Mouse (Mus musculus): ENCODE results near the gene Grid1. TPM values are rescaled to one million over a fixed set of nuclear protein-coding genes. Genes with fewer than 3 reads are reported as not detected.

The Grid1 gene
- polyA plus RNA-seq (2014; fragmentation: Nextera tagmentation; extraction: Ambion mirVana) = 1.1 and 1.9 TPM in 2 replicates

DNA sequence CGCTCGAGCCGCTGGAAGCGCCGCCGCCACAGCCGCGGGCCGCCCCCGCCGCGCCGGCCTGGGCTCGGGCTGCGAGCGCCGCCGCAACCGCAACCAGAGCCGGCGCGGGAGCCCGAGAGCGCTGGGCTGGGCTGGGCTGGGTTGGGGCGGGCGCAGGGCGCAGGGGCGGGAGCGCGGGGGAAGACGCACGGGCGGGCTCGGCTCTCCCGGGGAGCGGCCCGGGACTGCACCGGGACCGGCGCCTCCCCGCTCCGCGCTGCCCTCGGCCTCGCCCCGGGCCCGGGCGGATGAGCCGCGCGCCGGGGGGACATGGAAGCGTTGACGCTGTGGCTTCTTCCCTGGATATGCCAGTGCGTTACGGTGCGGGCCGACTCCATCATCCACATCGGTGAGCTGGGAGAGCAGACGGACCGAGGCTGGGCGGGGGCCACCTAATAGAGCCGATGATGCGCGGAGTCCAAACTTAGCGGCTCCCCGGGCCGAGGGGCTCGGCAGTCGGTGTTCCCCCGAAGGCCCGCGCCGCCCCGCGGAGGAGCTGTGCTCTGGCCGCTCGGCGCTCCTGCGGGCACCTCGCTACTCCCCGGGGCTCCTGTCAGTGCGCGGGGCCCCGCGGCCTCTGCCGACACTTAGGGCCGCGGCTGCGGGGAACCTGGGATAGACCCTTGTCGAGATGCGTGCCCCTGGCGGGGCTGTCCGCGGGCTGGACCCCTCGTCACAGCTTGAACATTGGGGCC, at the start of gene Grid1:
Gene Grid1 (plus strand): TSS at position 190 of the 734 bp plus-strand sequence.
- H3K4me2 ChIP-seq (ENCODE audit: low read length) = peak within 1 kb of the TSS; percentile 90
- ATAC-seq (peak; percentile 74), DNase-seq (ENCODE audit: low spot score) (peak; percentile 55)
- H3K36me3 ChIP-seq (ENCODE audit: control insufficient read depth, insufficient read depth, low read length) = no peaks in the 10 kb centered on the region
- peak within 1 kb of the TSS; percentile 59 for H3K4me3 ChIP-seq (ENCODE audit: low read depth, low read length)
- H3K9ac ChIP-seq (ENCODE audit: low read length) = peak within 1 kb of the TSS; percentile 71
- under 1% methylated on average over 53 of the region's 96 CpGs for WGBS
- no peaks in the 10 kb centered on the region for H3K9me3 ChIP-seq (replicated peaks; ENCODE audit: control insufficient read depth, low read length)
- peak within 1 kb of the TSS; percentile 66 for H3K27ac ChIP-seq (ENCODE audit: low read depth, low read length)
- peaks cover 10% of the 10 kb centered on the region; the same call in 1 of the 2 replicates for H3K4me1 ChIP-seq (ENCODE audit: control insufficient read depth, insufficient read depth, low read length)
- peaks cover 58% of the 10 kb centered on the region for H3K27me3 ChIP-seq (replicated peaks; ENCODE audit: control insufficient read depth, insufficient read depth, low read length)

GRCm38 (mm10) chr14:34770467-34770866, 49.4 kb upstream of the Grid1 start:
- DNase-seq (ENCODE audit: low spot score) = no peak
- no peak overlapping the region for H3K4me3 ChIP-seq (ENCODE audit: low read depth, low read length)
- ATAC-seq = no peak
- H3K36me3 ChIP-seq (ENCODE audit: control insufficient read depth, insufficient read depth, low read length) = no peaks in the 10 kb centered on the region
- H3K4me2 ChIP-seq (ENCODE audit: low read length) = no peak overlapping the region
- no peak overlapping the region for H3K27ac ChIP-seq (ENCODE audit: low read depth, low read length)
- 93% methylated on average over 6 of the region's 6 CpGs for WGBS
- H3K27me3 ChIP-seq (replicated peaks; ENCODE audit: control insufficient read depth, insufficient read depth, low read length) = no peaks in the 10 kb centered on the region
- no peaks in the 10 kb centered on the region for H3K9me3 ChIP-seq (replicated peaks; ENCODE audit: control insufficient read depth, low read length)
- no peaks in the 10 kb centered on the region; the same call in 1 of the 2 replicates for H3K4me1 ChIP-seq (ENCODE audit: control insufficient read depth, insufficient read depth, low read length)
- H3K9ac ChIP-seq (ENCODE audit: low read length) = no peak overlapping the region

DNA sequence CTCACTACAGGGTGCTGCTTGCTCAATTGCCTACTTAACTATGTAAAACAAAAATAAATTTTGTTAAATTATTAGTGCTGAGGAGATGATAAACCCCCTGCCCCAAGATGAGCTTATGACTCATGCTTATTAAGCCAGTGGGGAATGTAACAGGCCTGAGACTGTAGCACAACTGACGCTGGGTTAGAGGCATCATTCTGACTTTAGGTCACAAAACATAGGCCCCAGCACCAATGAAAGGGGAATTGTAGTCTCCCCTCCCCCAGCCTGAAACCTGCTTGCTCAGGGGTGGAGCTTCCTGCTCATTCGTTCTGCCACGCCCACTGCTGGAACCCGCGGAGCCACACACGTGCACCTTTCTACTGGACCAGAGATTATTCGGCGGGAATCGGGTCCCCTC, 48.3 kb upstream of the Grid1 start:
- Histone ChIP-seq H3K4me3 (ENCODE audit: low read depth, low read length) (no peak overlapping the region), H3K9me3 (replicated peaks; ENCODE audit: control insufficient read depth, low read length) (no peaks in the 10 kb centered on the region), H3K4me2 (ENCODE audit: low read length) (no peak overlapping the region), H3K36me3 (ENCODE audit: control insufficient read depth, insufficient read depth, low read length) (no peaks in the 10 kb centered on the region), H3K27me3 (replicated peaks; ENCODE audit: control insufficient read depth, insufficient read depth, low read length) (no peaks in the 10 kb centered on the region), H3K9ac (ENCODE audit: low read length) (no peak overlapping the region), H3K4me1 (ENCODE audit: control insufficient read depth, insufficient read depth, low read length) (no peaks in the 10 kb centered on the region; the same call in 1 of the 2 replicates), H3K27ac (ENCODE audit: low read depth, low read length) (no peak overlapping the region)
- ATAC-seq (no peak), DNase-seq (ENCODE audit: low spot score) (no peak)
- WGBS = 27% methylated on average over 9 of the region's 9 CpGs

DNA sequence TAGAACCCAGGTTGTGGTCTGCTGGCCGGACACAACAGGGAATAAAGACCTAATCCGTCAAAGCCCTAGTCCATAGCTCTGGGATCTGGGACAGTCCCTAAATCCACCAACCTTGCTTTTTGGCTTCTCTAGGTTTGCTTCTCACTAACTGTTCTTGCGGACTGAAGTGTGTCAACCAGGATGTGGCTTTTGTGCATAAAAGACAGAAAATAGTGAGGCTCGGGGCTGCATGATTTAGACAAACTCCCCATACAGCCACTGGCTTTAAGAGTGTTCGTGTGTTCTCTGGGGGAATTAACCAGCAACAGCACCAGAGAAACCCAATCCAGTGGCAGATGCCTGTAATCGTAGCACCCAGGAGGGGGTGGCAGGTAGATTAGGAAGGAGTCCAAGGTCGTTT, 47.8 kb upstream of the Grid1 start:
- Histone ChIP-seq H3K36me3 (ENCODE audit: control insufficient read depth, insufficient read depth, low read length) (no peaks in the 10 kb centered on the region), H3K4me2 (ENCODE audit: low read length) (no peak overlapping the region), H3K27me3 (replicated peaks; ENCODE audit: control insufficient read depth, insufficient read depth, low read length) (no peaks in the 10 kb centered on the region), H3K9ac (ENCODE audit: low read length) (no peak overlapping the region), H3K9me3 (replicated peaks; ENCODE audit: control insufficient read depth, low read length) (no peaks in the 10 kb centered on the region), H3K4me1 (ENCODE audit: control insufficient read depth, insufficient read depth, low read length) (no peaks in the 10 kb centered on the region; the same call in 1 of the 2 replicates), H3K27ac (ENCODE audit: low read depth, low read length) (no peak overlapping the region), H3K4me3 (ENCODE audit: low read depth, low read length) (no peak overlapping the region)
- ATAC-seq (no peak), DNase-seq (ENCODE audit: low spot score) (no peak)
- 51% methylated on average over 7 of the region's 7 CpGs for WGBS

GRCm38 (mm10) chr14:34773681-34774080, 46.2 kb upstream of the Grid1 start:
- no peaks in the 10 kb centered on the region for H3K9me3 ChIP-seq (replicated peaks; ENCODE audit: control insufficient read depth, low read length)
- no peak overlapping the region for H3K9ac ChIP-seq (ENCODE audit: low read length)
- DNase-seq (ENCODE audit: low spot score) (no peak), ATAC-seq (no peak)
- no peak overlapping the region for H3K4me3 ChIP-seq (ENCODE audit: low read depth, low read length)
- H3K4me2 ChIP-seq (ENCODE audit: low read length) = no peak overlapping the region
- H3K36me3 ChIP-seq (ENCODE audit: control insufficient read depth, insufficient read depth, low read length) = no peaks in the 10 kb centered on the region
- no peaks in the 10 kb centered on the region for H3K4me1 ChIP-seq (ENCODE audit: control insufficient read depth, insufficient read depth, low read length)
- H3K27ac ChIP-seq (ENCODE audit: low read depth, low read length) = no peak overlapping the region
- 78% methylated on average over 3 of the region's 3 CpGs for WGBS
- no peaks in the 10 kb centered on the region for H3K27me3 ChIP-seq (replicated peaks; ENCODE audit: control insufficient read depth, insufficient read depth, low read length)

DNA sequence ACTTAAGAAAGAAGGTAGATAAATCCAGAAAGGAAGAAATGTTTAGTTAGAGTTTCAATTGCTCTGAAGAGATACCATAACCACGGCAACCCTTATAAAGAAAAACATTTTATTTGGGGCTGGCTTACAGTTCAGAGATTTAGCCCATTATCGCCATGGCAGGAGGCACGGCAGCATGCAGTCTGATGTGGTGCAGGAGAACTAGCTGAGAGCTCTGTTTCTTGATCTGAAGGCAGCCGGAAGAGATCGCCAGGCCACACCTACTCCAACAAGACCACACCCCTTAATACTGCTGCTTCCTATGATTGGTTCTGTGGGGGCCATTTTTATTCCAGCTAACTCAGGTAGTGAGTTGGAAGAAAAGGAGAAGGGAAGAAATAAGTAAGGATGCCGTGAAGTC, 45.7 kb upstream of the Grid1 start:
- H3K4me1 ChIP-seq (ENCODE audit: control insufficient read depth, insufficient read depth, low read length) = no peaks in the 10 kb centered on the region
- H3K27ac ChIP-seq (ENCODE audit: low read depth, low read length) = no peak overlapping the region
- ATAC-seq (no peak), DNase-seq (ENCODE audit: low spot score) (no peak)
- no peaks in the 10 kb centered on the region for H3K27me3 ChIP-seq (replicated peaks; ENCODE audit: control insufficient read depth, insufficient read depth, low read length)
- no peak overlapping the region for H3K4me3 ChIP-seq (ENCODE audit: low read depth, low read length)
- H3K4me2 ChIP-seq (ENCODE audit: low read length) = no peak overlapping the region
- WGBS = 85% methylated on average over 6 of the region's 6 CpGs
- H3K9ac ChIP-seq (ENCODE audit: low read length) = no peak overlapping the region
- H3K9me3 ChIP-seq (replicated peaks; ENCODE audit: control insufficient read depth, low read length) = no peaks in the 10 kb centered on the region
- no peaks in the 10 kb centered on the region for H3K36me3 ChIP-seq (ENCODE audit: control insufficient read depth, insufficient read depth, low read length)

DNA sequence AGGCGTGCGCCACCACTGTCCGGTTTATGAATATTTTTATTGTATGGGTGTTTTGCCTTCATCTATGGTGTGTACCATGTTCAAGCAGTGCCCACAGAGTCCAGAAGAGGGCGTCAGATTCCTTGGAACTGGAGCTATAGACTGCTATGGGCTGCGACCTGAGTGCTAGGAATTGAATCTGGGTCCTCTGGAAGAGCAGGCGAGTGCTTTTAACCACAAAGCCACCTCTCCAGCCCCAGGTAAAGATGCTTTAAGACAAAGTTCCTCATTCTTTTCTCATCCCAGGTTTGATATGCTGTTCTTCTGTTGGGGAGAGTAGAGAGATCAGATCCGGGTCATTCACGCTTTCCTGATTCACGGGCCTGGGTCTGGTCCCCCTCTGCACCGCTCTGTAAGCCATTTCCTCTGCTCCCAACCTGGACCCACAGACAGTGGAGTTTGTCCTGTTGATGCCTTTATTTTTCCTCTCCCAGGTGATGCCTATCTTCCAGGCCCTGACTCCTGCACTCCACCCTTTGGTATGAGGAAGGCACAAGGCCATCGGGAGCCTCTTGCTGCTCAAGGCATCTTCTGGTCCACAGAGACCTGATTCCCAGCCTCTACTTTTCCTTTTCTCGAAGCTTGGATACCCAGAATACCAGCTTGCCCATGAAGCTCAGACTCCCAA, 43.1 kb upstream of the Grid1 start:
- WGBS = 88% methylated on average over 12 of the region's 12 CpGs
- no peaks in the 10 kb centered on the region for H3K27me3 ChIP-seq (replicated peaks; ENCODE audit: control insufficient read depth, insufficient read depth, low read length)
- DNase-seq (ENCODE audit: low spot score) = no peak

GRCm38 (mm10) chr14:34777810-34778209, 42.1 kb upstream of the Grid1 start:
- Histone ChIP-seq H3K36me3 (ENCODE audit: control insufficient read depth, insufficient read depth, low read length) (no peaks in the 10 kb centered on the region), H3K4me3 (ENCODE audit: low read depth, low read length) (no peak overlapping the region), H3K4me1 (ENCODE audit: control insufficient read depth, insufficient read depth, low read length) (no peaks in the 10 kb centered on the region), H3K27ac (ENCODE audit: low read depth, low read length) (no peak overlapping the region), H3K27me3 (replicated peaks; ENCODE audit: control insufficient read depth, insufficient read depth, low read length) (no peaks in the 10 kb centered on the region), H3K9me3 (replicated peaks; ENCODE audit: control insufficient read depth, low read length) (no peaks in the 10 kb centered on the region), H3K9ac (ENCODE audit: low read length) (no peak overlapping the region), H3K4me2 (ENCODE audit: low read length) (no peak overlapping the region)
- peak; percentile 60 for ATAC-seq
- WGBS = 17% methylated on average over 10 of the region's 10 CpGs
- peak; percentile 83 for DNase-seq (ENCODE audit: low spot score)

More for the DNA sequence above, 43.1 kb upstream of the Grid1 start:
- Histone ChIP-seq H3K4me1 (ENCODE audit: control insufficient read depth, insufficient read depth, low read length) (no peaks in the 10 kb centered on the region), H3K27ac (ENCODE audit: low read depth, low read length) (no peak overlapping the region), H3K9me3 (replicated peaks; ENCODE audit: control insufficient read depth, low read length) (no peaks in the 10 kb centered on the region), H3K36me3 (ENCODE audit: control insufficient read depth, insufficient read depth, low read length) (no peaks in the 10 kb centered on the region), H3K4me2 (ENCODE audit: low read length) (no peak overlapping the region), H3K4me3 (ENCODE audit: low read depth, low read length) (no peak overlapping the region), H3K9ac (ENCODE audit: low read length) (no peak overlapping the region)
- no peak for ATAC-seq

- no peaks in the 10 kb centered on the region for H3K4me1 ChIP-seq (ENCODE audit: control insufficient read depth, insufficient read depth, low read length)
- H3K36me3 ChIP-seq (ENCODE audit: control insufficient read depth, insufficient read depth, low read length) = no peaks in the 10 kb centered on the region
- H3K27ac ChIP-seq (ENCODE audit: low read depth, low read length) = no peak overlapping the region
- no peaks in the 10 kb centered on the region for H3K27me3 ChIP-seq (replicated peaks; ENCODE audit: control insufficient read depth, insufficient read depth, low read length)
- no peak overlapping the region for H3K9ac ChIP-seq (ENCODE audit: low read length)
- no peak overlapping the region for H3K4me2 ChIP-seq (ENCODE audit: low read length)
- DNase-seq (ENCODE audit: low spot score) (no peak), ATAC-seq (no peak)
- H3K9me3 ChIP-seq (replicated peaks; ENCODE audit: control insufficient read depth, low read length) = no peaks in the 10 kb centered on the region
- 82% methylated on average over 7 of the region's 7 CpGs for WGBS
- H3K4me3 ChIP-seq (ENCODE audit: low read depth, low read length) = no peak overlapping the region
These were observed 41.1 kb upstream of the Grid1 start for GRCm38 (mm10) chr14:34778760-34779159.

Data from forebrain, embryonic 14.5 days (tissue).